Mouse (Mus musculus): ENCODE measurements around the gene Gm48551. TPM values are rescaled to one million over a fixed set of nuclear protein-coding genes. Genes with fewer than 3 reads are reported as not detected.
A peak's percentile ranks its signal among the peaks of the same experiment; 100 is the strongest.

Gene Gm48551
- polyA plus RNA-seq, 1 experiment from 2014 or later: 4.0 TPM

- Histone ChIP-seq H3K9me3 (no peaks in the 10 kb centered on the region), H3K27me3 (ENCODE audit: insufficient read depth, poor library complexity, severe bottlenecking) (peaks cover 94% of the 10 kb centered on the region), H3K27ac (peak overlapping the region; percentile 72), H3K4me1 (replicated peaks) (peaks cover 97% of the 10 kb centered on the region), H3K36me3 (peaks cover 15% of the 10 kb centered on the region), H3K4me3 (no peak overlapping the region; the same call in 1 of the 2 replicates)
- no peak for DNase-seq (ENCODE audit: low spot score)
- WGBS: 47% methylated on average over 18 of the region's 18 CpGs
Observed at GRCm38 (mm10) chr10:81404720-81405119, 20.5 kb downstream of the Gm48551 start.

GRCm38 (mm10) chr10:81405588-81406201 lies 21.4 kb downstream of the Gm48551 start:
- Histone ChIP-seq H3K4me3 (no peak overlapping the region), H3K27ac (no peak overlapping the region), H3K4me1 (replicated peaks) (peaks cover 97% of the 10 kb centered on the region), H3K27me3 (ENCODE audit: insufficient read depth, poor library complexity, severe bottlenecking) (peaks cover 90% of the 10 kb centered on the region), H3K9me3 (no peaks in the 10 kb centered on the region), H3K36me3 (peaks cover 6% of the 10 kb centered on the region; the same call in 1 of the 2 replicates)
- DNase-seq (ENCODE audit: low spot score): no peak
- 40% methylated on average over 13 of the region's 13 CpGs for WGBS

DNA sequence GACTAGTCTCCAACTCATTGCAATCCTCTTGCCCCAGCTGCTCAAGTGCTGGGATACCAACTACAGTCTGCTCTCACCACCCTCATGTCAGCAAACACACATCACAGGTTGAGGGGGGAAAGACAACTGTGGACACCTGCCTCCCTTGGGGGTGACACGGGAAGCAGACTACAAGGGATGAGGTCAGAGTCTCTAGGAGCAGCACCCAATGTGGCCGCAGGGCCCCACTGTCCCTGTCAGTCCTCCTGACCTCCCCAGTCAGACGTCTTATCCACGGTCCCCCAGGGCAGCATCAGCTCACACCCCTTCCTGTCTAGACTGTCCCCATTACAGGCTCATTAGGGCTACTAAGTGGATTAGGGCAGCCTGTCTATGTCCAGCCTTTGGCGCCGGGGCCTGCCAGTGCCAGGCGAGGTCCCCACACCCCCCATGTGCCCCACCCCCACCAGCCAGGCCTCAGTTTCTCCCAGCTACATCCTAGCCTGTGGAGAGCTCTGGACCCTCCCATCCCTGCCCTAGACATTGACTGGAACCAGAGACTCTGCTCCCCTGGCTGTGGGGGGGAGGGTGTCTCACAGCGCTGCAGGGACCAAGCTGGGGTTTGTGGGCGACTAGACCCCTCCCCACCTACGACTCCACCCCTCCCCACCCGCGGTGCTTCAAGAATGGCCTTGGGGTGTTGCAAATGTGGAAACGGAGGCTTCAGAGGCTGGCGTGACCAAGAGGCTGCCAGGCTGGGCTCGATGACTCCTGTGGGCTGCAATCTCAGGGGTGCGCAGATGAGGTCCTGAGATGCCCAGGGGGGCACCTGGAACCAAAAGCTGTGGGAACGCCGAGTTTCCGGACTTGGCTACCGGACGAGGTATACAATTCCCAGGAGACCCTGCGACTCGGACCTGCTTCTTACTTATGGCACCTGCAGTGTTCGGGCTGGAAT lies 22.5 kb downstream of the Gm48551 start:
- no peaks in the 10 kb centered on the region for H3K9me3 ChIP-seq
- peaks cover 85% of the 10 kb centered on the region for H3K27me3 ChIP-seq (ENCODE audit: insufficient read depth, poor library complexity, severe bottlenecking)
- peaks cover 6% of the 10 kb centered on the region; the same call in 1 of the 2 replicates for H3K36me3 ChIP-seq
- peaks cover 97% of the 10 kb centered on the region for H3K4me1 ChIP-seq (replicated peaks)
- DNase-seq (ENCODE audit: low spot score): no peak
- H3K4me3 ChIP-seq: peak overlapping the region; percentile 40
- H3K27ac ChIP-seq: peak overlapping the region; percentile 81
- WGBS: 25% methylated on average over 24 of the region's 24 CpGs

DNA sequence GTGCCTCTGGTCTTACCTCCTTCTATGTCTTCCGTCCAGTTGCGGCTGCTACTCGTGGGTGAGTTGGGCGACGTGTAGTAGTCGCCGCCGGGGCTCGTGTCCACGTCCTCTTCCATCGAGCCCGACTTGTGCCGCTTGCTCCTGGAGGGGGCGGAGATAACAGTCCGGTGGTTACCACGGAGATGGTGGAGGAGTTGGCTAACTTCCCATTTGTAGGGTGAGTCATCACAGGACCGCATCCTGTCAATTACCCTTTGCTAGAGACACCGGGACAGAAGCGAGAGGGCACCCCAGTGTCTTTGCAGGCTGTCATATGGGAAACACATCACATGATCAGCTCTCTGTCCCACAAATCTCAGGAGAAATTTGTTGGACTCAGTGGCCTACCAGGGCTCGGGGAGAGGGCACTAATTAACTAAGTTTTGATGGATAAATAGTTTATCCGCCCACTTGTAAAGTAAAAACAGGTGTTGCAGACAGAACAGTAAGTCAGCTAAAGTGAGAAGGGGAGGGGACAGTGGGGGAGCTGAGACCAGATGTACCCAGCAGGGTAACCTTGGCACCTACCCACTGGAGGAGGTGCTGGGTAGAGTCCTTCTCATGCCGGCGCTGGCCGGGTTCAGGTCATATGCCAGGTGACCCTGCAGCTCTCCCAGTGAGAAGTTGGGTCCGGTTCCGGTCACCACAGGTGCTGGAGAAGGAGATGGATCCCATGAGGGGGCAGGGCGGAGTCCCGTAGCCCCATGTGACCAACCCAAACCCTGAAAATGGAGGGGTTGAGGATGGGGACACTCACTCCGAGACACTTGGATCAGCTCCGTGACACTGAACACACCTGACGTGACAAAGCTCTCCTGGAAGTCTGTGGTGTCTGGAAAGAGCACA lies 23.5 kb downstream of the Gm48551 start:
- Histone ChIP-seq H3K9me3 (no peaks in the 10 kb centered on the region), H3K4me3 (peak overlapping the region; percentile 40), H3K4me1 (replicated peaks) (peaks cover 97% of the 10 kb centered on the region), H3K36me3 (peaks cover 6% of the 10 kb centered on the region; the same call in 1 of the 2 replicates), H3K27ac (peak overlapping the region; percentile 81), H3K27me3 (ENCODE audit: insufficient read depth, poor library complexity, severe bottlenecking) (peaks cover 79% of the 10 kb centered on the region)
- peak; percentile 46 for DNase-seq (ENCODE audit: low spot score)
- 27% methylated on average over 31 of the region's 31 CpGs for WGBS

DNA sequence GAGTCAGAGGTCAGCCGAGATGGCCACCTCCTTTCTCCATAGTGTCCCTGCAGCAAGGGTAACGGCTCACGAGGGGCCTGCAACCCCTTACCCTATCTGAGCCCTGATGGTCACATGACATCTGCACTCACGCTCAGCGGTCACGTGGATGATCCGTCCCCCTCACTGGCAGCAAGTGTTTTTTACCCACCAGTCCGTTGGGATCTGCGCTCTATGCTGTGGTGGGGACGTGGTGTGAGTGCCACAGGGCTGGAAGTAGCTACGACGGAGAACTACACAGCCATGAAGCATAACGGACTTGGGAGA lies 24.1 kb downstream of the Gm48551 start:
- peaks cover 73% of the 10 kb centered on the region for H3K27me3 ChIP-seq (ENCODE audit: insufficient read depth, poor library complexity, severe bottlenecking)
- WGBS: 40% methylated on average over 13 of the region's 13 CpGs
- no peak for DNase-seq (ENCODE audit: low spot score)
- peaks cover 6% of the 10 kb centered on the region; the same call in 1 of the 2 replicates for H3K36me3 ChIP-seq
- peak overlapping the region; percentile 81 for H3K27ac ChIP-seq
- H3K9me3 ChIP-seq: no peaks in the 10 kb centered on the region
- peaks cover 97% of the 10 kb centered on the region for H3K4me1 ChIP-seq (replicated peaks)
- H3K4me3 ChIP-seq: peak overlapping the region; percentile 30; the same call in 1 of the 2 replicates

DNA sequence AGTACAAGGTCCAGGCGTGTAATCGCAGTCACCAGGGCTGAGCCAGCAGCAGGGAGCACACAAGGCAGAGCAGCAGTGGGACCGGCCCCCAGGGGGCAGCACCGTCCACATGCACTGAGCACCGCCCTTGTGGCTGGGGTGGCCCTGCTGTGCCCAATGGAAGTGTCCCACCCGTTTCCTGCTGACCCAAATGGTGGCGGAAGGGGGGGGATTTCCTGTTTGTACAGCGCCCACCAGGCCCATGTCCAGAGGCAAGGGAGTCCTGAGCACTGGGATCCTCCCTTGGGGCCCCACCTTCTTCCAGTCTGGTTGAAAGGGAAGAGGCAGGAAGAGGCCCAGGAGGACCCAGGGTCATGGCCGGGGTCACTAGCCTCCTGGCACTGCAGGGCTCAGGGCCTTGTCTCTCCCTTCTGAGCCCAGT lies 24.6 kb downstream of the Gm48551 start:
- Histone ChIP-seq H3K4me3 (peak overlapping the region; percentile 30), H3K4me1 (replicated peaks) (peaks cover 97% of the 10 kb centered on the region), H3K36me3 (peaks cover 6% of the 10 kb centered on the region; the same call in 1 of the 2 replicates), H3K27me3 (ENCODE audit: insufficient read depth, poor library complexity, severe bottlenecking) (peaks cover 68% of the 10 kb centered on the region), H3K9me3 (no peaks in the 10 kb centered on the region), H3K27ac (peak overlapping the region; percentile 81)
- DNase-seq (ENCODE audit: low spot score): peak; percentile 78
- 14% methylated on average over 9 of the region's 9 CpGs for WGBS

DNA sequence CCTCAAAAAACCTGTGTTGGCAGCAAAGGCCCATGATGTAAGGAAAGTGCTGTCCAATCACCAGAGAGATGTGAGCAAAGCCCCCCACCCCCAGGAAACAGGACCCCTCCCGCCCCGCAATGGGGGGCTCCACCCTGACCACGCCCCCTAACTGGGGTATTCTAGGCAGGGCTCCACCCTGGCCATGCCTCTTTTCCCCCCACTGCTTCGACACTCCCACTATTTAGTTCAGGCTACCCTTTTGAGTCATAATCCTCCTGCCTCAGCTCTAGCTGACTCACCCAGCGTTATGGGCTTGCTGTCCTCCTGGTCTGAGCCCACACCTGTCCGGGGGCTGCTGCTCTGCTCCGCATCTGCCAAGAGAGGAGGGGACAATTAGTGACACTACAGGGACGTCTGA lies 25.1 kb downstream of the Gm48551 start:
- Histone ChIP-seq H3K4me3 (peak overlapping the region; percentile 30), H3K27me3 (ENCODE audit: insufficient read depth, poor library complexity, severe bottlenecking) (peaks cover 64% of the 10 kb centered on the region), H3K4me1 (replicated peaks) (peaks cover 97% of the 10 kb centered on the region), H3K27ac (peak overlapping the region; percentile 81), H3K36me3 (peaks cover 6% of the 10 kb centered on the region; the same call in 1 of the 2 replicates), H3K9me3 (no peaks in the 10 kb centered on the region)
- WGBS: 18% methylated on average over 8 of the region's 8 CpGs
- no peak for DNase-seq (ENCODE audit: low spot score)

- 65% methylated on average over 4 of the region's 4 CpGs for WGBS
- Histone ChIP-seq H3K36me3 (peaks cover 6% of the 10 kb centered on the region; the same call in 1 of the 2 replicates), H3K27ac (peak overlapping the region; percentile 88), H3K9me3 (no peaks in the 10 kb centered on the region), H3K4me1 (replicated peaks) (peaks cover 100% of the 10 kb centered on the region), H3K4me3 (peak overlapping the region; percentile 30; the same call in 1 of the 2 replicates), H3K27me3 (ENCODE audit: insufficient read depth, poor library complexity, severe bottlenecking) (peaks cover 54% of the 10 kb centered on the region)
- no peak for DNase-seq (ENCODE audit: low spot score)
Observed at GRCm38 (mm10) chr10:81410350-81410749, 26.1 kb downstream of the Gm48551 start.

GRCm38 (mm10) chr10:81410981-81411380 lies 26.7 kb downstream of the Gm48551 start:
- Histone ChIP-seq H3K4me3 (no peak overlapping the region), H3K27ac (peak overlapping the region; percentile 88), H3K4me1 (replicated peaks) (peaks cover 100% of the 10 kb centered on the region), H3K27me3 (ENCODE audit: insufficient read depth, poor library complexity, severe bottlenecking) (peaks cover 51% of the 10 kb centered on the region), H3K36me3 (peaks cover under 1% of the 10 kb centered on the region; the same call in 1 of the 2 replicates), H3K9me3 (no peaks in the 10 kb centered on the region)
- WGBS: 84% methylated on average over 9 of the region's 9 CpGs
- DNase-seq (ENCODE audit: low spot score): no peak

DNA sequence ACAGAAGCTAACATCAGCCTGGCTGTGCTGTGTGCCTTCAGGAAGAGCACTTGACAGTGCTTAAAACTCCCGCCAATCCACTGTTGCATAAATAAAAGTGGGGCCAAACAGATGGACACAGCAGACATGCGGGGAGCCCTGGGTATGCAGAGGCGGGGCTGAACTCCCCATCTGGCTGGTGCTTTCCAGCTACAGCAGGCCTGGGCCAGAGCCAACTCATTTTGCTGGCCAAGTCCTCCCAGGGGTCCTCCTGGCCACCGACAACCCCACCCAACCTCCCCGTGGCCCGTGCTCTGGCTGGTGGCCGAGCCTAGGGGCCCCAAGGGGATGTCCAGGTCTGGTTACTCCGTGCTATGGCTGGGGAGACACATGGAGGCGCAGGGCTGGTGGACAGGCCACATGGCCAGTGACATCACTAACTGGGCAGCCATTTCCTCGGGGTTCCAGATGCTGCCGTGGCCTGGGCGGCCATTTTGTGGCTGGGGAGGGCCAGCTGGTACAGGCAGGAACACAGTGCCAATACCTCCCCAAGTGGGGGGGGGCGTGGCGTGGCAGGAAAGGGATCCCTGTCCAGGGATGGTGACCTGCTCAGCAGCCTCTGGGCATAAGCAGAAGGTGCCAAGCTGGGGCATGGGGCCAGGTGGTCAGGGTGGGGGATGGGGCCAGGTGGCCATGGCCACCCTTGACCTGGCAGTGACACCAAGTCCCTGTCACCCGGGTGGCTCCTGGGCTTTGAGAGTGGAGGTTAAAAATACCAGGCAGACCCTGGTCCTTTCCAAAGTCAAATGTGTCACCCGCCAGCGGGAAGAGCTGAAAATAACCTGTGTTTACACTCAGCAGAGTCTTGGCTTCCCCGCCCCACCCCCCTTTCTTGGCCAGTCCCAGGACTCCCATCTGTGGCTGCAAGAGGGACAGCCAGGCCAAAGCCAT lies 27.5 kb downstream of the Gm48551 start:
- H3K27me3 ChIP-seq (ENCODE audit: insufficient read depth, poor library complexity, severe bottlenecking): peaks cover 44% of the 10 kb centered on the region
- peak overlapping the region; percentile 88 for H3K27ac ChIP-seq
- no peak overlapping the region for H3K4me3 ChIP-seq
- no peaks in the 10 kb centered on the region for H3K9me3 ChIP-seq
- no peak for DNase-seq (ENCODE audit: low spot score)
- 79% methylated on average over 18 of the region's 18 CpGs for WGBS
- H3K36me3 ChIP-seq: no peaks in the 10 kb centered on the region; the same call in 1 of the 2 replicates
- peaks cover 100% of the 10 kb centered on the region for H3K4me1 ChIP-seq (replicated peaks)

DNA sequence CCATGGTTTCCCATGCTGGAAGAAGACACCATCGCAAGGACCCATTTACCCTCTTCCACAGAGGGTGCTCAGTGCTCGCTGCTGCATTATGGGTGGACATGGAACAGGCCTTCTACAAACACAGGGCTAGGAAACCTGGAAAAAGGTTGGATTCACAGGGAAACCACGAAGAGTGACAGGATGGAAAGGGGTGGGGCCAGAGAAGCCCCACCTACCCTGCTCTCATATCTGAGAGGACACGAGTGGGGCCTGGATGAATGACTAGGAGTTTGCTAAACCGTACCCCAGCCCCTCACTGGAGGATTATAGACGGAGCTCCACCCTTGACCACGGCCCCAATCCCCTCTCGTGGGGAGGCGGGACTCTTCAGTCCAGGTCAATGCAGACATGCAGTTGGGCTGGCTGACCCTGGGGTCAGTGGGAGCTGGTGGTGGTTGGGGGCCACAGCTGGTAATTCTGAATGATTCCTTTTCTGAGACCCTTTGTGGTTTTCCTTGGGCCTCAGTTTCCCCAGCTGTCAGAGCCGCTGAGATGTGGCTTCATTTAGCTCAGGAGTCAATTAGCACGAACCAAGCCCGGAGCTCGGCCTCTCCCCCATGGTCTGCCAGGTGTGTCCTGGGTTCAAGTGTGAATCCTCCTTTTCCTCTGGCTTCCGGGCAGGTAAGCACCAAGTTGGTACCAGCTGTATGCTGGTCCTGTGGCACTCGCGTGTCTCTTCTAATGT lies 28.5 kb downstream of the Gm48551 start:
- peaks cover 43% of the 10 kb centered on the region for H3K27me3 ChIP-seq (ENCODE audit: insufficient read depth, poor library complexity, severe bottlenecking)
- H3K36me3 ChIP-seq: no peaks in the 10 kb centered on the region; the same call in 1 of the 2 replicates
- H3K4me1 ChIP-seq (replicated peaks): peaks cover 100% of the 10 kb centered on the region
- no peak for DNase-seq (ENCODE audit: low spot score)
- 79% methylated on average over 16 of the region's 16 CpGs for WGBS
- H3K4me3 ChIP-seq: no peak overlapping the region
- peak overlapping the region; percentile 88 for H3K27ac ChIP-seq
- no peaks in the 10 kb centered on the region for H3K9me3 ChIP-seq
